Mouse (Mus musculus): Measurements from ENCODE around the gene Necap2. TPM values are rescaled to one million over a fixed set of nuclear protein-coding genes. Genes with fewer than 3 reads are reported as not detected.
A peak's percentile ranks its signal among the peaks of the same experiment; 100 is the strongest.

The Necap2 gene
- total RNA-seq, 1 experiment, result 28.3 TPM

- Histone ChIP-seq H3K4me1 (ENCODE audit: control insufficient read depth in 2 of 2, insufficient read depth in 2 of 2, low read length in 2 of 2, poor library complexity in 1 of 2) (peaks cover 0 to 17% of the 10 kb centered on the region in 2 experiments; a peak in 2 of 4 replicates), H3K27ac (ENCODE audit: insufficient read depth, low read depth, low read length, poor library complexity, severe bottlenecking) (no peak overlapping the region), H3K9ac (ENCODE audit: insufficient read depth, low read depth, low read length, poor library complexity, severe bottlenecking) (peak overlapping the region; percentile 2; the same call in 1 of the 2 replicates), H3K4me3 (ENCODE audit: insufficient read depth in 1 of 2, low read depth in 1 of 2, low read length in 2 of 2, poor library complexity in 1 of 2, severe bottlenecking in 1 of 2) (no peak overlapping the region), H3K36me3 (ENCODE audit: control insufficient read depth, insufficient read depth, low read length, poor library complexity, severe bottlenecking) (peaks cover 6% of the 10 kb centered on the region; the same call in 1 of the 2 replicates), H3K9me3 (ENCODE audit: control insufficient read depth, insufficient read depth, low read depth, low read length) (no peaks in the 10 kb centered on the region)
- in situ Hi-C loops (cut with MboI; ENCODE audit: low sequenced_read_pairs in 2 of 2, unreplicated experiment in 2 of 2), result no loop called here
- no peak for TF ChIP-seq ZC3H11A (IDR thresholded peaks at IDR 0.05; ENCODE audit: borderline replicate concordance, low read depth, low read length)
- no peak for DNase-seq (ENCODE audit: low read depth, low spot score)
Measured at GRCm38 (mm10) chr4:141056970-141057369, 21.2 kb downstream of the Necap2 start.

GRCm38 (mm10) chr4:141053568-141054161 lies 24.5 kb downstream of the Necap2 start:
- peaks cover 0 to 15% of the 10 kb centered on the region in 2 experiments; a peak in 2 of 4 replicates for H3K4me1 ChIP-seq (ENCODE audit: control insufficient read depth in 2 of 2, insufficient read depth in 2 of 2, low read length in 2 of 2, poor library complexity in 1 of 2)
- H3K36me3 ChIP-seq (ENCODE audit: control insufficient read depth, insufficient read depth, low read length, poor library complexity, severe bottlenecking), result peaks cover 13% of the 10 kb centered on the region; the same call in 1 of the 2 replicates
- H3K4me3 ChIP-seq (ENCODE audit: insufficient read depth in 1 of 2, low read depth in 1 of 2, low read length in 2 of 2, poor library complexity in 1 of 2, severe bottlenecking in 1 of 2), result peak overlapping the region; percentile 36 to 43; a peak in 3 of 4 replicates
- H3K9ac ChIP-seq (ENCODE audit: insufficient read depth, low read depth, low read length, poor library complexity, severe bottlenecking), result peak overlapping the region; percentile 62
- DNase-seq (ENCODE audit: low read depth, low spot score), result no peak
- H3K9me3 ChIP-seq (ENCODE audit: control insufficient read depth, insufficient read depth, low read depth, low read length), result no peaks in the 10 kb centered on the region
- no peak for TF ChIP-seq ZC3H11A (IDR thresholded peaks at IDR 0.05; ENCODE audit: borderline replicate concordance, low read depth, low read length)
- no peak for TF ChIP-seq CHD2 (IDR thresholded peaks at IDR 0.05; ENCODE audit: low read depth, low read length)
- TF ChIP-seq MAFK (IDR thresholded peaks at IDR 0.05; ENCODE audit: insufficient read depth, low read depth, low read length), result no peak
- no peak for TF ChIP-seq ZNF384 (IDR thresholded peaks at IDR 0.05; ENCODE audit: low read depth, low read length)
- no peak for TF ChIP-seq HCFC1 (IDR thresholded peaks at IDR 0.05; ENCODE audit: borderline replicate concordance, insufficient read depth, low read length)
- H3K27ac ChIP-seq (ENCODE audit: insufficient read depth, low read depth, low read length, poor library complexity, severe bottlenecking), result peak overlapping the region; percentile 22; the same call in 1 of the 2 replicates
- in situ Hi-C loops (cut with MboI; ENCODE audit: low sequenced_read_pairs in 2 of 2, unreplicated experiment in 2 of 2), result no loop called here

- DNase-seq (ENCODE audit: low read depth, low spot score), result no peak
- TF ChIP-seq CHD2 (IDR thresholded peaks at IDR 0.05; ENCODE audit: low read depth, low read length) (no peak), ZNF384 (IDR thresholded peaks at IDR 0.05; ENCODE audit: low read depth, low read length) (no peak), MAFK (IDR thresholded peaks at IDR 0.05; ENCODE audit: insufficient read depth, low read depth, low read length) (no peak), ZC3H11A (IDR thresholded peaks at IDR 0.05; ENCODE audit: borderline replicate concordance, low read depth, low read length) (no peak), HCFC1 (IDR thresholded peaks at IDR 0.05; ENCODE audit: borderline replicate concordance, insufficient read depth, low read length) (no peak)
- H3K4me3 ChIP-seq (ENCODE audit: insufficient read depth in 1 of 2, low read depth in 1 of 2, low read length in 2 of 2, poor library complexity in 1 of 2, severe bottlenecking in 1 of 2), result peak overlapping the region; percentile 36 to 43; a peak in 3 of 4 replicates
- peak overlapping the region; percentile 62; the same call in 1 of the 2 replicates for H3K9ac ChIP-seq (ENCODE audit: insufficient read depth, low read depth, low read length, poor library complexity, severe bottlenecking)
- H3K9me3 ChIP-seq (ENCODE audit: control insufficient read depth, insufficient read depth, low read depth, low read length), result no peaks in the 10 kb centered on the region
- in situ Hi-C loops (cut with MboI; ENCODE audit: low sequenced_read_pairs in 2 of 2, unreplicated experiment in 2 of 2), result no loop called here
- H3K36me3 ChIP-seq (ENCODE audit: control insufficient read depth, insufficient read depth, low read length, poor library complexity, severe bottlenecking), result peaks cover 15% of the 10 kb centered on the region; the same call in 1 of the 2 replicates
- H3K27ac ChIP-seq (ENCODE audit: insufficient read depth, low read depth, low read length, poor library complexity, severe bottlenecking), result no peak overlapping the region
- peaks cover 0 to 15% of the 10 kb centered on the region in 2 experiments; a peak in 2 of 4 replicates for H3K4me1 ChIP-seq (ENCODE audit: control insufficient read depth in 2 of 2, insufficient read depth in 2 of 2, low read length in 2 of 2, poor library complexity in 1 of 2)
Measured at GRCm38 (mm10) chr4:141053138-141053537, 25.0 kb downstream of the Necap2 start.

- Histone ChIP-seq H3K4me1 (ENCODE audit: control insufficient read depth in 2 of 2, insufficient read depth in 2 of 2, low read length in 2 of 2, poor library complexity in 1 of 2) (peaks cover 0 to 15% of the 10 kb centered on the region in 2 experiments; a peak in 2 of 4 replicates), H3K4me3 (ENCODE audit: insufficient read depth in 1 of 2, low read depth in 1 of 2, low read length in 2 of 2, poor library complexity in 1 of 2, severe bottlenecking in 1 of 2) (no peak overlapping the region), H3K36me3 (ENCODE audit: control insufficient read depth, insufficient read depth, low read length, poor library complexity, severe bottlenecking) (peaks cover 15% of the 10 kb centered on the region; the same call in 1 of the 2 replicates), H3K27ac (ENCODE audit: insufficient read depth, low read depth, low read length, poor library complexity, severe bottlenecking) (no peak overlapping the region), H3K9ac (ENCODE audit: insufficient read depth, low read depth, low read length, poor library complexity, severe bottlenecking) (no peak overlapping the region), H3K9me3 (ENCODE audit: control insufficient read depth, insufficient read depth, low read depth, low read length) (no peaks in the 10 kb centered on the region)
- no peak for TF ChIP-seq ZC3H11A (IDR thresholded peaks at IDR 0.05; ENCODE audit: borderline replicate concordance, low read depth, low read length)
- in situ Hi-C loops (cut with MboI; ENCODE audit: low sequenced_read_pairs in 2 of 2, unreplicated experiment in 2 of 2), result no loop called here
- no peak for DNase-seq (ENCODE audit: low read depth, low spot score)
Measured at GRCm38 (mm10) chr4:141052442-141052841, 25.7 kb downstream of the Necap2 start.

GRCm38 (mm10) chr4:141049476-141049835 lies 28.7 kb downstream of the Necap2 start:
- no peak for DNase-seq (ENCODE audit: low read depth, low spot score)
- no peaks in the 10 kb centered on the region for H3K9me3 ChIP-seq (ENCODE audit: control insufficient read depth, insufficient read depth, low read depth, low read length)
- no peak overlapping the region for H3K27ac ChIP-seq (ENCODE audit: insufficient read depth, low read depth, low read length, poor library complexity, severe bottlenecking)
- H3K4me3 ChIP-seq (ENCODE audit: insufficient read depth in 1 of 2, low read depth in 1 of 2, low read length in 2 of 2, poor library complexity in 1 of 2, severe bottlenecking in 1 of 2), result no peak overlapping the region
- H3K36me3 ChIP-seq (ENCODE audit: control insufficient read depth, insufficient read depth, low read length, poor library complexity, severe bottlenecking), result peaks cover 19% of the 10 kb centered on the region; the same call in 1 of the 2 replicates
- H3K4me1 ChIP-seq (ENCODE audit: control insufficient read depth in 2 of 2, insufficient read depth in 2 of 2, low read length in 2 of 2, poor library complexity in 1 of 2), result peaks cover 0 to 17% of the 10 kb centered on the region in 2 experiments; a peak in 1 of 4 replicates
- no peak overlapping the region for H3K9ac ChIP-seq (ENCODE audit: insufficient read depth, low read depth, low read length, poor library complexity, severe bottlenecking)
- TF ChIP-seq HCFC1 (IDR thresholded peaks at IDR 0.05; ENCODE audit: borderline replicate concordance, insufficient read depth, low read length) (no peak), ZNF384 (IDR thresholded peaks at IDR 0.05; ENCODE audit: low read depth, low read length) (no peak), ZC3H11A (IDR thresholded peaks at IDR 0.05; ENCODE audit: borderline replicate concordance, low read depth, low read length) (no peak)
- in situ Hi-C loops (cut with MboI; ENCODE audit: low sequenced_read_pairs in 2 of 2, unreplicated experiment in 2 of 2), result no loop called here
